Mouse (Mus musculus) megakaryocyte, embryonic 14.5 days (primary cell): ENCODE data around the gene Capn10. TPM values are rescaled to one million over a fixed set of nuclear protein-coding genes. Genes with fewer than 3 reads are reported as not detected.

Experiments
- H3K27me3 ChIP-seq: replicated peaks from 2 replicates; pipeline ENCODE3; 2012; ENCODE audit warnings: inconsistent platforms
- H3K36me3 ChIP-seq: replicated peaks from 2 replicates; pipeline ENCODE3; 2012; ENCODE audit warnings: low read length, inconsistent platforms, mixed read lengths
- H3K4me1 ChIP-seq: 2 replicates; pipeline ENCODE4 v1.6.1; 2012; ENCODE audit warnings: inconsistent platforms
- H3K4me3 ChIP-seq: replicated peaks from 2 replicates; pipeline ENCODE3; 2012; ENCODE audit warnings: moderate library complexity, mild to moderate bottlenecking, inconsistent platforms
- H3K9me3 ChIP-seq: 2 replicates; pipeline ENCODE4 v1.6.1; 2012; ENCODE audit warnings: inconsistent platforms
- FLI1 ChIP-seq: IDR thresholded peaks from 2 replicates; pipeline ENCODE4 v1.6.1; 2012; ENCODE audit warnings: low read length, inconsistent platforms, mixed read lengths
- GATA1 ChIP-seq: IDR thresholded peaks from 3 replicates; pipeline ENCODE4 v1.6.1; 2012; ENCODE audit warnings: mixed read lengths, low read length, inconsistent platforms, borderline replicate concordance
- polyA plus RNA-seq: library from polyadenylated mRNA; stranded (reverse); fragments of >175 nt; gene quantifications from 2 replicates; pipeline ENCODE4 v1.2.3, GENCODE M21; 2012; ENCODE audit warnings: low replicate concordance; ENCODE audit not compliant: insufficient read depth

Gene Capn10
- polyA plus RNA-seq, 1 experiment: 12.4 TPM

GRCm38 (mm10) chr1:92971879-92972795 lies 38.0 kb downstream of the Capn10 start:
- H3K27me3 ChIP-seq: peaks cover 34% of the 10 kb centered on the region
- TF ChIP-seq FLI1: no peak
- TF ChIP-seq GATA1: no peak

GRCm38 (mm10) chr1:92972854-92973253 lies 38.7 kb downstream of the Capn10 start:
- Histone ChIP-seq H3K27me3 (peaks cover 41% of the 10 kb centered on the region), H3K4me3 (peak overlapping the region; percentile 57), H3K4me1 (peaks cover 8% of the 10 kb centered on the region; the same call in 1 of the 2 replicates), H3K9me3 (no peaks in the 10 kb centered on the region), H3K36me3 (no peaks in the 10 kb centered on the region)
- no peak for TF ChIP-seq GATA1

More at GRCm38 (mm10) chr1:92971879-92972795, 38.0 kb downstream of the Capn10 start:
- Histone ChIP-seq H3K36me3 (no peaks in the 10 kb centered on the region), H3K4me1 (peaks cover 7% of the 10 kb centered on the region; the same call in 1 of the 2 replicates), H3K4me3 (no peak overlapping the region), H3K9me3 (no peaks in the 10 kb centered on the region)

DNA sequence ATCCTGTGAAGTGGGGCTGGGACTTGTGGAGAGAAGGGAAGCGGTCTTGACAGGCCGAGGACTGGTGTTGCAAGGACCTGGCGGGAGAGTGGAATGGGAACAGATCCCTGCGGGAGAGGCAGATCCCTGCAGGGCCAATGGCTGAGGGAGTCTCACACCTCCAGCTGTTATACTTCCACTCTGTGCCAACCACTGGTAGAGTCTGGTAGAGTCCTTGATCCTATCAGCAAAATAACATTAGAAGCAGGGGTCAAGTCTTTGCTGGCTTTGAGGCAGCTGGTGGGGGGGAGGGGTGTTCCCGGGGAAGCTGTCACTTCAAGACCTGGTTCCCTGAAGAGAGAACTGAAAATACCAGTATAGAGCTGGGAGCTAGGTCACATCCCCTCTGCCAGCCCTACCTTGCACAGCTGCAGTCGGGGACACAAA lies 42.0 kb downstream of the Capn10 start:
- peaks cover 63% of the 10 kb centered on the region for H3K27me3 ChIP-seq
- H3K4me3 ChIP-seq: no peak overlapping the region
- peaks cover 36% of the 10 kb centered on the region for H3K4me1 ChIP-seq
- no peaks in the 10 kb centered on the region for H3K9me3 ChIP-seq
- no peaks in the 10 kb centered on the region for H3K36me3 ChIP-seq
- no peak for TF ChIP-seq FLI1
- no peak for TF ChIP-seq GATA1

DNA sequence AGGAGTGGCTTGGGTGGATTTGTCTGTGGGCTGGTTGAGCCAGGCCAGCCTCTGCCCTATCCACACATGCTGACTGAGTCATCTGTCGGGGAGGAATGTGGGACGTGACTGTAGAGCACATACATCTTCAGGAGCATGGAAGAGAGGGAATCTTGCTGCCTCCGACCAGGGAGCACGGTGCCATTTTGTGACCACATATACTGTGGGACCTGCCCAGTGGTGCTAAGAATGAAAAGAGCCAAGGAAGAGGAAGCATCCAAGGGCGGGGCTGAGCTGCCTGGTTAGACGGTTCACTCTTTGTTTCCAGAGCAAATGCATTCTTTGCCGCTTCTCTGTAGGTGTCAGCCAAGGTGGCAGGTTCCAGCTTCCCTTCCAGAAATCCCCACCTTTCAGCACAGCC lies 44.5 kb downstream of the Capn10 start:
- H3K9me3 ChIP-seq: no peaks in the 10 kb centered on the region
- peak overlapping the region; percentile 47 for H3K4me3 ChIP-seq
- no peak for TF ChIP-seq FLI1
- peaks cover 3% of the 10 kb centered on the region for H3K36me3 ChIP-seq
- H3K27me3 ChIP-seq: peaks cover 63% of the 10 kb centered on the region
- peaks cover 48% of the 10 kb centered on the region for H3K4me1 ChIP-seq

DNA sequence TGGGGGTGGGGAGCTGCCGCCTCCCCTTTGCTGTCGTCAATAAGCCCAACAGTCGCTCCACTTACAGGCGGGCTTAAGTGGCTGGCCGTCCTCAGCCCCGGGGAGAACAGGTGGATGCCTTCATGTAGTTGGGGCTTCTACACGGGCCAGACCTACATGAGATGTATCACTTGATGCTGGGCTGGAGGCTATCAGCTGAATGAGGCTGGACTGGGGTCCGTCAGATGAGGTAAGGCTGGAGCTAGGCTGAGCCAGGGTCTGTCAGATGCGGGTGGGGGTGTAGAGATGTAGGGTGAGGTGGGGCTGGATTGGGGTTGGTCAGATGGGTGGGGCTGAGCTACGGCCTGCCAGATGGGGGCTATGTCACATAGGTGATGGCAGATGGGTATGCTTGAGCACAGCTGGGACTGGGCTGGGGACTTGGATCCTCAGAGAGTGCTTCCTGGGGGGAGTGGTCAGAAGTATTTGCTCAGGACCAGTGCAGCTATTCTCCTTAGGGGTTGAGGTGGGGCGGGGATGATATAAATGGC lies 45.0 kb downstream of the Capn10 start:
- H3K36me3 ChIP-seq: peaks cover 3% of the 10 kb centered on the region
- peaks cover 48% of the 10 kb centered on the region for H3K4me1 ChIP-seq
- H3K4me3 ChIP-seq: no peak overlapping the region
- peaks cover 61% of the 10 kb centered on the region for H3K27me3 ChIP-seq
- TF ChIP-seq FLI1 (no peak), GATA1 (no peak)
- H3K9me3 ChIP-seq: no peaks in the 10 kb centered on the region

- no peak for TF ChIP-seq GATA1
- TF ChIP-seq FLI1: no peak
These were observed 47.1 kb downstream of the Capn10 start for GRCm38 (mm10) chr1:92981056-92981845.

GRCm38 (mm10) chr1:92982931-92983605 lies 48.9 kb downstream of the Capn10 start:
- H3K4me1 ChIP-seq: peaks cover 41% of the 10 kb centered on the region
- TF ChIP-seq GATA1 (no peak), FLI1 (no peak)
- H3K9me3 ChIP-seq: no peaks in the 10 kb centered on the region
- H3K36me3 ChIP-seq: peaks cover 3% of the 10 kb centered on the region
- H3K27me3 ChIP-seq: peaks cover 47% of the 10 kb centered on the region
- no peak overlapping the region for H3K4me3 ChIP-seq

More at GRCm38 (mm10) chr1:92981056-92981845, 47.1 kb downstream of the Capn10 start:
- H3K4me1 ChIP-seq: peaks cover 48% of the 10 kb centered on the region
- peaks cover 3% of the 10 kb centered on the region for H3K36me3 ChIP-seq
- no peak overlapping the region for H3K4me3 ChIP-seq
- H3K9me3 ChIP-seq: no peaks in the 10 kb centered on the region
- peaks cover 58% of the 10 kb centered on the region for H3K27me3 ChIP-seq

DNA sequence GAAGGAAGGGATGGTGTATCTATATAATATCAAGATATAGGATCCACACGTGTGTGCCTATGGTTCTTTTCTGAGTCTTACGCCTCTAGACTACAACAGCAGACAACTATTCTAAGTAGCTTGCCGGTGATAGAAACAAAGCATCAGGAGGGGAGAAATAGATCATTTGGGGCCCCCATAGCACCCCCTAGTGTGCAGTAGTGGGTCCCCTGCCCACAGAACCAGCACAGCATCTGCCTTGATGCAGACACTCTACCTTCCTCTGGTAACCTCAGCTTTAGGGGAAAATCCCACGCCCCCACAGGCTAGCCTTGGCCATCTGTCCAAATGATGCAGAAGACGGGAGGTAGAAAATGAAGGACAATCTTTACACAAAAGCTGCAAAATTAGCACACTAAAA lies 50.8 kb downstream of the Capn10 start:
- Histone ChIP-seq H3K9me3 (no peaks in the 10 kb centered on the region), H3K4me3 (no peak overlapping the region), H3K4me1 (peaks cover 25% of the 10 kb centered on the region), H3K27me3 (peaks cover 40% of the 10 kb centered on the region), H3K36me3 (peaks cover 3% of the 10 kb centered on the region)
- TF ChIP-seq FLI1 (no peak), GATA1 (no peak)

GRCm38 (mm10) chr1:92988894-92989293 lies 54.7 kb downstream of the Capn10 start:
- H3K4me3 ChIP-seq: no peak overlapping the region
- TF ChIP-seq FLI1 (no peak), GATA1 (no peak)
- no peaks in the 10 kb centered on the region for H3K9me3 ChIP-seq
- H3K4me1 ChIP-seq: no peaks in the 10 kb centered on the region
- H3K36me3 ChIP-seq: no peaks in the 10 kb centered on the region
- H3K27me3 ChIP-seq: peaks cover 34% of the 10 kb centered on the region

GRCm38 (mm10) chr1:92989891-92990290 lies 55.7 kb downstream of the Capn10 start:
- Histone ChIP-seq H3K4me3 (no peak overlapping the region), H3K27me3 (peaks cover 38% of the 10 kb centered on the region), H3K4me1 (no peaks in the 10 kb centered on the region), H3K9me3 (no peaks in the 10 kb centered on the region), H3K36me3 (no peaks in the 10 kb centered on the region)
- TF ChIP-seq GATA1: no peak
- TF ChIP-seq FLI1: no peak
